Mouse (Mus musculus) MEL (cell line): ENCODE data around the gene Mmp24.

Source experiments
- CTCF ChIP-seq, 3 experiments: IDR thresholded peaks in 2 of 3; conservative IDR thresholded peaks in 1 of 3; 2 replicates each; pipeline ENCODE4 v1.5.1; 2011 to 2012; ENCODE audit warnings: low read length in 3 of 3, low read depth in 2 of 3, mild to moderate bottlenecking in 2 of 3, improper control_type of control experiment in 1 of 3, inconsistent platforms in 1 of 3, mixed read lengths in 1 of 3, moderate library complexity in 1 of 3; ENCODE audit not compliant: control insufficient read depth in 1 of 3, insufficient read depth in 1 of 3, poor library complexity in 1 of 3, severe bottlenecking in 1 of 3
- EP300 ChIP-seq, 2 experiments: IDR thresholded peaks; 2 replicates each; pipeline ENCODE4 v1.6.1; 2011; ENCODE audit warnings: improper control_type of control experiment in 2 of 2, low read length in 2 of 2, low read depth in 1 of 2, mild to moderate bottlenecking in 1 of 2
- GABPA ChIP-seq: IDR thresholded peaks from 2 replicates; pipeline ENCODE4 v1.6.1; 2012; ENCODE audit warnings: low read depth, mild to moderate bottlenecking, inconsistent platforms, low read length, improper control_type of control experiment, moderate library complexity
- HCFC1 ChIP-seq: IDR thresholded peaks from 2 replicates; pipeline ENCODE4 v1.6.1; 2012; ENCODE audit warnings: low read depth, mild to moderate bottlenecking, inconsistent platforms, low read length, improper control_type of control experiment, moderate library complexity
- MAZ ChIP-seq: IDR thresholded peaks from 2 replicates; pipeline ENCODE4 v1.6.1; 2012; ENCODE audit warnings: low read depth, mild to moderate bottlenecking, inconsistent platforms, low read length, improper control_type of control experiment
- NELFE ChIP-seq: IDR thresholded peaks from 2 replicates; pipeline ENCODE4 v1.6.1; 2011; ENCODE audit warnings: low read depth, low read length, improper control_type of control experiment
- POLR2A ChIP-seq, 2 experiments: IDR thresholded peaks; 2 replicates each; pipeline ENCODE4 v1.6.1; 2011 to 2012; ENCODE audit warnings: low read length in 2 of 2, mild to moderate bottlenecking in 2 of 2, control low read depth in 1 of 2, improper control_type of control experiment in 1 of 2, low read depth in 1 of 2, moderate library complexity in 1 of 2; ENCODE audit not compliant: control insufficient read depth in 1 of 2, insufficient read depth in 1 of 2, poor library complexity in 1 of 2
- ZNF384 ChIP-seq: IDR thresholded peaks from 2 replicates; pipeline ENCODE4 v1.6.1; 2012; ENCODE audit warnings: low read depth, mild to moderate bottlenecking, inconsistent platforms, low read length, improper control_type of control experiment

DNA sequence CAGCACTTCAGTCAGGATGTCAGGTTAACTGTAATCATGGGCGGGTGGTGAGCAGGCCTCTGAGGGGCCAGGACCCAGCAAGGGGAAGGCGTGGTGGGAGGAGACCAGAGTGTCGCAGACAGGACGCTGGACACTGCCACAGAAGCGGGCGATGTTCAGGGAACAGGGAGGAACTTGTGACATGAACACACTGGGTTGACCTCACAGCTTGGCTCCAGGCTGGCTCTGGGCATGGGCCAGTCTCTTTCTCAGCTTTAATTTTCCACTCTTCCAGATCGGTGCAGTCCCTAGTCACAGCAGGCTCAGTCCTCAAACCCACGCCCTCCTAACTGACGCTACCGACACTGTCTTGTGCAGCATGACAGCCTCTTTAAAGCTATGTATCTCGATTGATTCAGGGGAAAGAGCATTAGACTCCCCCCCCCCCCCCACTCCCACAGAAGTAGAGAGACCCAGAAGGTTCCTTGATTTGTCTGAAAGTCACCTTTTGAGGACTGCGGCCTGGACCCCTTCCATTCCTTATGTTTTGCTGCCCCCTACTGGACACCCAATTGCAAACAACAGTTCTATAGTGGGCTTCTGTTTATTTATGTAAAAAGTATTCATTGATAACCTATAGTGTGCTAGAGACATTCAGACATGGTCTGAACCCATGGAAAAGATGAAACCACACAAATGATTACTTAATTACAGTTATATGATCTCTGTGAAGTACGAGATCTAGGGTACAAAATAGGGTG, 10.3 kb upstream of the Mmp24 start:
- TF ChIP-seq EP300 (IDR thresholded peaks at IDR 0.05; ENCODE audit: low read depth in 1 of 2, low read length in 2 of 2), result no peak
- no peak for TF ChIP-seq POLR2A (IDR thresholded peaks at IDR 0.05; ENCODE audit: control insufficient read depth in 1 of 2, insufficient read depth in 1 of 2, low read depth in 1 of 2, low read length in 2 of 2, poor library complexity in 1 of 2)
- peak; percentile 49 to 91 (median 79) for TF ChIP-seq CTCF (IDR thresholded peaks at IDR 0.05 in 2 of 3, conservative IDR thresholded peaks at IDR 0.05 in 1 of 3; ENCODE audit: control insufficient read depth in 1 of 3, insufficient read depth in 1 of 3, low read depth in 2 of 3, low read length in 3 of 3, poor library complexity in 1 of 3, severe bottlenecking in 1 of 3)
- 0 out of 2 replicates have a peak, but pooled peaks have one; percentile 12 for TF ChIP-seq HCFC1
- TF ChIP-seq ZNF384, result no peak
- no peak for TF ChIP-seq GABPA
- no peak for TF ChIP-seq MAZ
- no peak for TF ChIP-seq NELFE
